ENCODE assay signal across 8 mouse cellular contexts in the genomic region with DNA sequence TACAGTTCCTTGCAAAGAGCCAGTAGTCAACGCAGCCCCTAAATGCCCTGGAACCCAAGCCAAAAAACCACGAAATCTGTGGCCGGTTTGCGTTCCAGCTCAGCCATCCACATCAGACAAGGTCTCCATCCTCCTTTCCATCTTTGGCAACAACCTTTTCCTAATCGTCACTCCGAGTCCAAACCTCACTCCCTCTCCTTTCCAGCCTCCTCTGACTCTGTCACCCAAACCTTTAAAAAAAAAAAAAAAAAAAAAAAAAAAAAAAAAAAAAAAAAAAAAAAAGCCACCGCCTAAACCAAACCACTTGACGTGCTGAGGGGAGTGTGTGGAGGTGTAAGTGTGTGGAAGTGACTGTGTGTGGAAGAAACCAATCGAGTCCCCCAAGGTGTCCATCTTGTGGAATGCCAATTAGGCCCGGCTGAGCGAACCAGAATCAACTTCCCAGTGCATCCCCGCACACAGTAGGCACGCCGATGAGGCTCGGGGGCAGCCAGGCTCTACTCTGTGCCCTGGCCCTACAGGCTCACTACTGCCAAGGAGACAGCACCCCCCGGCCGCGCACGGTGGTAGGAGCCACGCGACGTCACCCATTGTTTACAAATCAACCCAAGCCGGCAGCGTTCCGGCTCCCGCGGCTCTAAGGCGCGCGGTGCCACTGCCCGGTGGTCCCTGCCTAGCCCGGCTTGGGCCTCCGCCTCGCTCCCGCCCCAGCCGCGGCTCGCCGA. TPM values are rescaled to one million over a fixed set of nuclear protein-coding genes. Genes with fewer than 3 reads are reported as not detected.
DNase-seq lines count a peak whose midpoint lies in the region; ATAC-seq and TF ChIP-seq lines count a peak whose summit lies in the region.

A gene (plus strand): TSS at position 590 of the 725 bp plus-strand sequence.

- H3K4me1 ChIP-seq in hindbrain, postnatal 0 days (ENCODE audit: insufficient read depth, low read length), result peaks cover 13% of the 10 kb centered on the region; the same call in 1 of the 2 replicates
- peaks cover 59% of the 10 kb centered on the region for H3K4me1 ChIP-seq in megakaryocyte, embryonic 14.5 days

- TF ChIP-seq CTCF in gastrocnemius, adult 2 months (IDR thresholded peaks at IDR 0.05), result no peak
- peak; percentile 23; the same call in 1 of the 2 replicates for TF ChIP-seq CTCF in hindbrain, postnatal 0 days (IDR thresholded peaks at IDR 0.05; ENCODE audit: low read depth)

- DNase-seq in WW6 (ENCODE audit: low read depth, low spot score), result peak; percentile 78
- DNase-seq in cerebellum, postnatal 4 days (ENCODE audit: low spot score in 2 of 2), result peak; percentile 70 to 86
- peak; percentile 89 for DNase-seq in gastrocnemius, adult 2 months
- peak; percentile 94 for DNase-seq in hindbrain, postnatal 0 days (ENCODE audit: low spot score)
- peak; percentile 89 to 91 for DNase-seq in left cerebral cortex, adult 8-10 months (ENCODE audit: low spot score in 2 of 2)
- DNase-seq in right cerebral cortex, postnatal 10 days (ENCODE audit: low spot score in 2 of 2), result peak; percentile 91 to 95
- peak; percentile 79 for DNase-seq in urinary bladder, postnatal 25 days (ENCODE audit: low spot score)

- peak within 1 kb of the TSS; percentile 98 for H3K27ac ChIP-seq in gastrocnemius, adult 2 months
- peak within 1 kb of the TSS; percentile 90 for H3K27ac ChIP-seq in hindbrain, postnatal 0 days

- WGBS in hindbrain, postnatal 0 days, result under 1% methylated on average over 39 of the region's 39 CpGs

- H3K36me3 ChIP-seq in hindbrain, postnatal 0 days (ENCODE audit: insufficient read depth, low read length), result no peaks in the 10 kb centered on the region
- H3K36me3 ChIP-seq in megakaryocyte, embryonic 14.5 days (replicated peaks; ENCODE audit: low read length), result peaks cover 19% of the 10 kb centered on the region

- H3K4me2 ChIP-seq in hindbrain, postnatal 0 days (ENCODE audit: low read depth, low read length), result peak within 1 kb of the TSS; percentile 91

- intact Hi-C loops in gastrocnemius, adult 2 months (cut with DNase I), result no loop called here

- H3K27me3 ChIP-seq in hindbrain, postnatal 0 days (ENCODE audit: insufficient read depth, low read length), result no peaks in the 10 kb centered on the region
- no peaks in the 10 kb centered on the region for H3K27me3 ChIP-seq in megakaryocyte, embryonic 14.5 days (replicated peaks)

- H3K9ac ChIP-seq in hindbrain, postnatal 0 days (replicated peaks; ENCODE audit: low read length), result peak within 1 kb of the TSS; percentile 79

- no peaks in the 10 kb centered on the region for H3K9me3 ChIP-seq in hindbrain, postnatal 0 days (ENCODE audit: low read length)
- no peaks in the 10 kb centered on the region for H3K9me3 ChIP-seq in megakaryocyte, embryonic 14.5 days

- peak within 1 kb of the TSS; percentile 94 for H3K4me3 ChIP-seq in gastrocnemius, adult 2 months
- H3K4me3 ChIP-seq in hindbrain, postnatal 0 days (ENCODE audit: low read length), result peak within 1 kb of the TSS; percentile 71
- peak within 1 kb of the TSS; percentile 96 for H3K4me3 ChIP-seq in megakaryocyte, embryonic 14.5 days (replicated peaks)

- peak; percentile 97 for ATAC-seq in hindbrain, postnatal 0 days

RNA-seq across cellular contexts. Expression of the gene that starts here (rescaled TPM):
- total RNA-seq in gastrocnemius, adult 2 months (2021), result 1 to 10 TPM; 6.3 to 6.8 TPM
- 26.6 and 33.8 TPM in 2 replicates for total RNA-seq in hindbrain, postnatal 0 days (2014; rRNA removed)
- polyA plus RNA-seq in hindbrain, postnatal 0 days (2015; fragmentation: Nextera tagmentation; extraction: Ambion mirVana), result 24.4 and 27.0 TPM in 2 replicates
- total RNA-seq in left cerebral cortex, adult 8-10 months (2022), result 10 to 100 TPM; 18.5 to 22.1 (median 20.7) TPM
- 25.1 and 50.6 TPM in 2 replicates for polyA plus RNA-seq in megakaryocyte, embryonic 14.5 days (2012; ENCODE audit: insufficient read depth, low replicate concordance)

Comparison
In these comparisons a context has a peak if more than half of its experiments do, and no peak if none do; other contexts are left out.
1. Peak in every context shown above with its lines: DNase-seq, ATAC-seq, H3K4me3 ChIP-seq and H3K27ac ChIP-seq.